Mouse (Mus musculus) left cerebral cortex, adult 18-20 months (tissue): Measurements from ENCODE around the gene Spcs2. TPM values are rescaled to one million over a fixed set of nuclear protein-coding genes. Genes with fewer than 3 reads are reported as not detected.

ENCODE experiments used
- DNase-seq, 2 experiments: peaks; one replicate each; pipeline ENCODE4 v3.0.0; 2021 to 2022; ENCODE audit warnings: low spot score in 2 of 2, mixed read lengths in 1 of 2
- total RNA-seq, 2 experiments: library from RNA; stranded (reverse); gene quantifications; 2 replicates each; pipeline ENCODE4 v1.2.3; 2021

The Spcs2 gene
- total RNA-seq, 2 experiments from 2014 or later: 86.3 to 96.7 TPM

GRCm38 (mm10) chr7:99787935-99788334 is 75.3 kb downstream of the Spcs2 start:
- no peak for DNase-seq

Other genes starting within 250 kb of the Spcs2 start
- gene Tpbgl, start 236.4 kb downstream of the Spcs2 start, total RNA-seq: 1 to 10 TPM; 3.8 to 4.8 TPM
- gene Slco2b1, start 152.1 kb downstream of the Spcs2 start, total RNA-seq: 10 to 100 TPM; 10.1 to 11.9 TPM
- gene Olfr520, start 133.2 kb downstream of the Spcs2 start, total RNA-seq: not detected
- not detected for gene Olfr521, start 100.0 kb downstream of the Spcs2 start, total RNA-seq
- 1 to 10 TPM; 2.3 to 3.0 TPM for gene Neu3, start 35.0 kb downstream of the Spcs2 start, total RNA-seq
- 1 to 10 TPM in 1 of 2 experiments, under 1 TPM in 1; 0.87 to 1.2 TPM for gene Xrra1, start 4.3 kb downstream of the Spcs2 start, total RNA-seq
- 10 to 100 TPM; 45.6 to 47.4 TPM for gene Rnf169, start 117.0 kb upstream of the Spcs2 start, total RNA-seq
- gene Chrdl2, start 142.7 kb upstream of the Spcs2 start, total RNA-seq: under 1 TPM in 1 of 2 experiments, not detected in 1; 0.37 TPM